Mouse (Mus musculus): Measurements from ENCODE around the gene Zfp609. TPM values are rescaled to one million over a fixed set of nuclear protein-coding genes. Genes with fewer than 3 reads are reported as not detected.

Zfp609 gene
- polyA plus RNA-seq, 1 experiment from 2014 or later, result 8.6 TPM

DNA sequence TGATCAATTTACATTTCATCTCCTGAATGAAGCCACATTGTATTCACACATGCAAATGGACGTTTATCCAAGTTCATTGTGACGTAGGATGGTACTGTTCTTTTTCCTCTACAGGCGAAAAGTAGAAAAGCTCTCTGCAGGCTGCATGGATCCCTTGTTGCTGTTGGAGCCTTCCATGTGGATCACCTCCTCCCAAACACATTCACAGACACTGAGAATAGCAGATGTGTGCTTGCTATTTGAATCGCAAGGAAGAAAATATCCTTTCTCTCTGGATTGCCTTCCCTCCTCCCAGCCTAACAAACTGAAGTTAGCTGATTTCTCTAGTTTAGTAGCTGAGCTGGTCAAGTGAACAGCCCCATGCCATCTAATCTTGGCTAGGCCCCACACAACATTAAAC lies 2.9 kb upstream of the Zfp609 start:
- no peak for ATAC-seq (ENCODE audit: low read depth)
- no peaks in the 10 kb centered on the region for H3K27me3 ChIP-seq
- 59% methylated on average over 4 of the region's 4 CpGs for WGBS
- H3K9ac ChIP-seq, result no peak overlapping the region
- no peak overlapping the region for H3K27ac ChIP-seq (replicated peaks)
- H3K36me3 ChIP-seq, result no peaks in the 10 kb centered on the region
- no peak overlapping the region for H3K4me3 ChIP-seq
- no peaks in the 10 kb centered on the region for H3K9me3 ChIP-seq
- H3K4me1 ChIP-seq (replicated peaks), result peaks cover 33% of the 10 kb centered on the region
- H3K4me2 ChIP-seq, result no peak overlapping the region

DNA sequence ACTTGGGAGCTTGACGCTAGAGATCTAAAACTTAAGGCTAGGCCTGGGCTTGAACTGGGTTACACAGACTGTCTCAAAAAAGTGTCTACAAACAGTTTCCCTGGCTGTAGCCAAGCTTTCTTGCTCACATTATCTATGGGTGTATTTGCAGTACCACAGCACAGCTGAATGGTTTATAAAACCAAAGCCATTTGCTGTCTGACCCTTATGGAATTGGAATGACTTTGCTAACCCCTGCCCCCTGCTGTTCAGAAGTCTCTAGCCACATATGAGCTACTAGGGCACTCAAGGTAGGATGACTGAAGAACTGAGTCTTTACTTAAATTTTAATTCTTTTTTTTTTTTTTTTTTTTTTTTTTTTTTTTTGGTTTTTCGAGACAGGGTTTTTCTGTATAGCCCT lies 2.0 kb upstream of the Zfp609 start:
- no peak overlapping the region for H3K4me2 ChIP-seq
- peaks cover 37% of the 10 kb centered on the region for H3K4me1 ChIP-seq (replicated peaks)
- no peaks in the 10 kb centered on the region for H3K27me3 ChIP-seq
- no peak for ATAC-seq (ENCODE audit: low read depth)
- no peak overlapping the region for H3K4me3 ChIP-seq
- H3K36me3 ChIP-seq, result no peaks in the 10 kb centered on the region
- no peak overlapping the region for H3K9ac ChIP-seq
- H3K27ac ChIP-seq (replicated peaks), result no peak overlapping the region
- 54% methylated on average over 2 of the region's 2 CpGs for WGBS
- no peaks in the 10 kb centered on the region for H3K9me3 ChIP-seq

DNA sequence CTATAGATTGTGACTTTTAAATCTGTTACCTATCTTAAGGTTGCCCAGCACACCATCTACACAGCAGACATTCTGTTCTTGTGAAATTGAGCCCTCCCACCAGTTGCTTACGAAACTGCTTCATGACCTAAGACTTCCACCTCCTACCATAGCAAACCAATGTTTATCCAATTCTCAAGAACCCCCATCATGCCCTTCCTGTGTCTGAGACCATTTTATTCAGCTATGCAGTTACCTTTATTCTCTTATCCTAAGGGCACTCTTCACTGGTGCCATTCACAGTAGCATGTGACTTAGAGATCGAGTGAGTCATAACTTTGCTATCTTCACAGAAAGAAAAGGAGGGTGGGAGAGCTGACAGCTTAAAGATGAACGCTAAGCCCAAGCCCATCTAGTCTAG lies 1.1 kb upstream of the Zfp609 start:
- peaks cover 46% of the 10 kb centered on the region for H3K4me1 ChIP-seq (replicated peaks)
- H3K4me2 ChIP-seq, result peak overlapping the region; percentile 74
- H3K27me3 ChIP-seq, result no peaks in the 10 kb centered on the region
- WGBS, result 43% methylated on average over 3 of the region's 3 CpGs
- no peak for ATAC-seq (ENCODE audit: low read depth)
- peak overlapping the region; percentile 87 for H3K4me3 ChIP-seq
- H3K9me3 ChIP-seq, result no peaks in the 10 kb centered on the region
- no peaks in the 10 kb centered on the region for H3K36me3 ChIP-seq
- no peak overlapping the region for H3K27ac ChIP-seq (replicated peaks)
- H3K9ac ChIP-seq, result peak overlapping the region; percentile 99

DNA sequence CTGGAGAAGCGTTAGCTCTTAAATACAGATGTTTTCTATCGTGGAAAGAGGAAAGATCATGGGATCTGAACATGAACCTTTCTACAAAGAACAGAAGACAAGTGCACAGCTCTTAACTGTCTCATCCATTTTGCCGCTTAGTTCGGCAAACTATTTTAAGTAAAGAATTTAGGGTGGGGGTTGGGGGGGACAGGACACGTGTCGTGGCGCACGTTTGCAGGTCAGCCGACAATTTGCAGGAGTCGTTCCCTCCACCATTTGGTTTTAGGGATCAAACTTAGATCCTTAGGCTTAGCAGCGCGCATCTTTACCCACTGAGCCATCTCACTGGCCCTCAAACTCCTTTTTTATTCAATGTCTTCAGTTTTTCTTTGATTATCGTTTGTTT lies 646 bp upstream of the Zfp609 start:
- no peaks in the 10 kb centered on the region for H3K36me3 ChIP-seq
- ATAC-seq (ENCODE audit: low read depth), result no peak
- peak overlapping the region; percentile 74 for H3K4me2 ChIP-seq
- peak overlapping the region; percentile 100; the same call in 1 of the 2 replicates for H3K27ac ChIP-seq (replicated peaks)
- H3K27me3 ChIP-seq, result no peaks in the 10 kb centered on the region
- H3K4me1 ChIP-seq (replicated peaks), result peaks cover 49% of the 10 kb centered on the region
- peak overlapping the region; percentile 99 for H3K9ac ChIP-seq
- no peaks in the 10 kb centered on the region for H3K9me3 ChIP-seq
- H3K4me3 ChIP-seq, result peak overlapping the region; percentile 87
- WGBS, result 2% methylated on average over 13 of the region's 13 CpGs

DNA sequence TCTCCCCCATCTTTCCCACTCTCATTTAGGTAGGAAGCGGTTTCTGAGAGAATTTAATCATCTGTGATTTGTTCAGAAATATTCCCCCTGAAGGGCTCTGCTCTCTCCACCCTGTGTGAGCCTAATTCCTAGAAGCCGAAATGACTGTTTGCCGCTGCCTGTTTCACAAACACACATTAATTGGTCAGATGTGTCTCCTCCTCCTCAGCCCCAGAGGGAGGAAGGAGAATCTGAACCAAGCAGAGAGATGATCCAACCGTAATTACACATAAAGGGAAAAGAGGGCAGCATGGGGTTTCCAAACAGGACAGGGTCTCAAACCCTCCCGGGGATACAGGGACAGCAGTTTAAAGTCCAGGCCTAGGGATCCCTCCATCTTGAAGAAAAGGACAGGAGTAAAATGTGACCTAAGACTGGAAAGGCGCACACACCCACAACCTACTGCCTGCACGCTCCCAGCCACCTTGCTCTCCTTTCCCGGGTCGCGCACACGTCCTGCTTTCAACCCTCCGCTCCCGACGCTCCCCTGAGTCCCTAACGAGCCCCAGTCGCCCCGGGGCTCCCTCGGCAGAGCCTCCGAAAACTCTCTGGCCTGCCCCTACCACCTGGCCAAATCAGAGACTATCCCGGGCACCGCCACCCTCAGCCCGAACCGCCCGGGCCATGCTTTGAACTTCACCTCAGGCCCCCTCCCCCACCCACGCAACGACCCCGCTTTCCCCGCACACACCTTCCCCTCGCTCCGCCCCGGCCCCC lies 598 bp downstream of the Zfp609 start:
- H3K27me3 ChIP-seq, result no peaks in the 10 kb centered on the region
- H3K9ac ChIP-seq, result peak overlapping the region; percentile 99
- H3K9me3 ChIP-seq, result no peaks in the 10 kb centered on the region
- 1% methylated on average over 29 of the region's 31 CpGs for WGBS
- H3K4me1 ChIP-seq (replicated peaks), result peaks cover 58% of the 10 kb centered on the region
- peak overlapping the region; percentile 87 for H3K4me3 ChIP-seq
- ATAC-seq (ENCODE audit: low read depth), result peak; percentile 74
- no peaks in the 10 kb centered on the region for H3K36me3 ChIP-seq
- peak overlapping the region; percentile 74 for H3K4me2 ChIP-seq
- peak overlapping the region; percentile 100 for H3K27ac ChIP-seq (replicated peaks)

DNA sequence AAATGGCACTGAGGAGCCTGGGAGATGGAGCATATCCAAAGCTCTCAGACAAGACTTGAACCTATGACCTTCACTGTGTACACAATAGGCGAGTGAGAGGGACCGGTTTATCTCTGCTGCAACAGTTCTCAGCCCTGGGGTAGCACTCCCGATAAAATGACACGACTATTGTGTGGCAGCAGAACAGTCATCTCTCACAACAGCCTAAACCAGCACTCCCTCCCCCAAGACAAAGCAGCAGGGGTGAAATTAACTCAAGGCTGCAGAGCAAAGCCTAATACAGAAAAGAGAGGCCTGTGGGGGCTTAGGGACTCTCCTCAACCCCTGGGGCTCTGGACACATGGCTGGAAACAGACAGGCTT lies 1.2 kb downstream of the Zfp609 start:
- H3K4me1 ChIP-seq (replicated peaks), result peaks cover 58% of the 10 kb centered on the region
- peak overlapping the region; percentile 74 for H3K4me2 ChIP-seq

DNA sequence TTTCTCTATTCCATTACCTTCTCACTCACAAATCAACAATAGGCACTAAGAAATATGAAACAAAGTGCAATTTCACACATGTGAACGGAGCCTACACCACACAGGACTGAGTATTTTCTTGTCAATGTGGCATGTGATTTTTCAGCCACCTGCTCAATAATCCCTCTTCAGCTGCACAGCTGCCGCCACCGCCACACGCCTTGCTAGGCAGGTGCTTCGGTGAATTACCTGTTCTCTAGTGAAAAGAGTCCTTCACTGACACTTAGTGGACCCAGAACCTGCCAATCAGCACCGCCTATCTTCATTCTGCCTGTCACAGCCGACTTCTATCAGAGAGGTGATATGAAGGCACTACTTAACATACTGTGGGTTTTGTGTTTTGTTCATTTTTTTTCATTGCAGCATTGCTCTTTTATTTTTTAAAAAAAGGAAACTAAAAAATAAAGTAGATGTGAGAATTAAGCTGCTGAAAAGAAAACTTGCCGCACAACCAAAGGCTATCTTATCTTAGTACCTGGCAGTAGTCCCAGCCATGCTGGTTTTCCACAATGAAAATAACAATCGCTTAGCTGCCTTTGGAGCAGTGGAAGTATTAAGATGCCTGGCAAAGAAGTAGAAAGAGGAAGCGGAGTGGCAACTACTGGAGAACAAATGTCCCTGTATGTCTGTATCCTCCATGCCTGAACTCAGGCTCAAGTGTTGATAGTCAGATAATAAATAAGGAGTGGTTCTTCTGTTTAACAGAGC lies 3.5 kb downstream of the Zfp609 start:
- Histone ChIP-seq H3K9me3 (no peaks in the 10 kb centered on the region), H3K27me3 (no peaks in the 10 kb centered on the region), H3K36me3 (no peaks in the 10 kb centered on the region), H3K4me2 (peak overlapping the region; percentile 74), H3K27ac (replicated peaks) (peak overlapping the region; percentile 42), H3K4me1 (replicated peaks) (peaks cover 66% of the 10 kb centered on the region), H3K9ac (no peak overlapping the region), H3K4me3 (0 out of 2 replicates have a peak overlapping the region, but pooled peaks have one; percentile 3)
- ATAC-seq (ENCODE audit: low read depth), result no peak
- WGBS, result 53% methylated on average over 10 of the region's 10 CpGs

More for the DNA sequence above, 1.2 kb downstream of the Zfp609 start:
- peak overlapping the region; percentile 99 for H3K9ac ChIP-seq
- H3K27me3 ChIP-seq, result no peaks in the 10 kb centered on the region
- peak overlapping the region; percentile 100 for H3K27ac ChIP-seq (replicated peaks)
- no peaks in the 10 kb centered on the region for H3K9me3 ChIP-seq
- 0% methylated on average over 4 of the region's 4 CpGs for WGBS
- no peaks in the 10 kb centered on the region for H3K36me3 ChIP-seq
- peak overlapping the region; percentile 87 for H3K4me3 ChIP-seq
- ATAC-seq (ENCODE audit: low read depth), result peak; percentile 52

DNA sequence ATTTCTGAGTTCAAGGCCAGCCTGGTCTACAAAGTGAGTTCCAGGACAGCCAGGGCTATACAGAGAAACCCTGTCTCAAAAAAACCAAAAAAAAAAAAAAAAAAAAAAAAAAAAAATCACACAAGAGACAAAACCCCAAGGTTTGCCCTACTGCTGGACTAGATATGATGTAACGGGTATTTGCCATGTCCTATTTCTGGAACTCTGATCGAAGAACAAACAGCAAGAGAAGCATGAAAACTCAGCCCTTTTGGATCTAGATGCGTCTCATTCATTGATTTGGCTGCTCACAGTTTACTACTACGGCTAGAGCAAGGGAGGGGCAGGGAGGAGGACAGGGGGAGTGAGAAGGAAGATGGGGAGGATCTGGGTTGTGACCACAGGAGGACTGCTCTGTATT lies 5.4 kb downstream of the Zfp609 start:
- ATAC-seq (ENCODE audit: low read depth), result no peak
- Histone ChIP-seq H3K4me2 (no peak overlapping the region), H3K9me3 (no peaks in the 10 kb centered on the region), H3K27ac (replicated peaks) (no peak overlapping the region), H3K27me3 (no peaks in the 10 kb centered on the region), H3K4me1 (replicated peaks) (peaks cover 65% of the 10 kb centered on the region), H3K9ac (no peak overlapping the region), H3K36me3 (no peaks in the 10 kb centered on the region), H3K4me3 (no peak overlapping the region)
- 77% methylated on average over 4 of the region's 4 CpGs for WGBS

DNA sequence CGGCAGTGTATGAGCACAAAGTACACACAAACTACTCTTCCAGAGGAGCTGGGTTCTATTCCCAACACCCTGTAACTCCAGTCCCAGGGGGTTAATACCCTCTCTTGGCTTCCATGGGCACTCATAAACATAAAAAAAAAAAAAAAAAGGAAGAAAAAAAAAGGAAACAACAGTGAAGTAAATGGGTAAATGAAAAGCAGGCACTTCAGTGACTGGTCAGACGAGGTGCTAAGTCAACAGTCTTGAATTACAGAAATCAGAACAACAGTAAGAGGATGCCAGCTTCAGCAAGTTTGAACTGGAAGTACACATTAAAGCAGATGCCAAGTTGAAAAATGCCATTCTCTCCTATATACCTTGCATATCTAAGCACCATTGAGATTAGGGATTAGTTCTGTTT lies 7.1 kb downstream of the Zfp609 start:
- no peak for ATAC-seq (ENCODE audit: low read depth)
- Histone ChIP-seq H3K4me2 (no peak overlapping the region), H3K4me1 (replicated peaks) (peaks cover 54% of the 10 kb centered on the region), H3K9ac (no peak overlapping the region), H3K27ac (replicated peaks) (no peak overlapping the region), H3K36me3 (peaks cover 4% of the 10 kb centered on the region; the same call in 1 of the 2 replicates), H3K9me3 (no peaks in the 10 kb centered on the region), H3K27me3 (no peaks in the 10 kb centered on the region), H3K4me3 (no peak overlapping the region)
- WGBS, result 76% methylated on average over 2 of the region's 2 CpGs

DNA sequence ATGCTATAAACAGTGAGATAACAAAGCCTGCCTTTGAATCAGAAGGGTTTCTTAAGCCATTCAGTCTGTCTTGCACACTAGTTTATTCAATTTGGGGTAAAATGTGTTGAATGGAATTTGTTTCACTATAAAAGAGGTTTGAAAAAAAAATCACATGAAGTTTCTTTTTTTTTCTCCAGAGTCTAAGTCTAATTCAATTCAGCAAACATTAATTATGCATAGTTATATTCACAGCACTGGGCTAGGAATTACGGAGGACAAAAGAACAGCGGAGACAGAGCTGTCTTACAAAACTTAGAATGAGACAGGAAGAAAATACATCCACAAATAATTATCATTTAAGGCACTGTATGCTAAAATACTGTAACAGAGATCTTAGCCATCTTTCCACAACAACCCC lies 9.0 kb downstream of the Zfp609 start:
- no peaks in the 10 kb centered on the region for H3K9me3 ChIP-seq
- no peak for ATAC-seq (ENCODE audit: low read depth)
- 33% methylated on average over 2 of the region's 2 CpGs for WGBS
- H3K4me1 ChIP-seq (replicated peaks), result peaks cover 35% of the 10 kb centered on the region
- peak overlapping the region; percentile 62 for H3K27ac ChIP-seq (replicated peaks)
- H3K4me3 ChIP-seq, result no peak overlapping the region
- H3K9ac ChIP-seq, result no peak overlapping the region
- H3K36me3 ChIP-seq, result peaks cover 11% of the 10 kb centered on the region
- no peaks in the 10 kb centered on the region for H3K27me3 ChIP-seq
- H3K4me2 ChIP-seq, result no peak overlapping the region

DNA sequence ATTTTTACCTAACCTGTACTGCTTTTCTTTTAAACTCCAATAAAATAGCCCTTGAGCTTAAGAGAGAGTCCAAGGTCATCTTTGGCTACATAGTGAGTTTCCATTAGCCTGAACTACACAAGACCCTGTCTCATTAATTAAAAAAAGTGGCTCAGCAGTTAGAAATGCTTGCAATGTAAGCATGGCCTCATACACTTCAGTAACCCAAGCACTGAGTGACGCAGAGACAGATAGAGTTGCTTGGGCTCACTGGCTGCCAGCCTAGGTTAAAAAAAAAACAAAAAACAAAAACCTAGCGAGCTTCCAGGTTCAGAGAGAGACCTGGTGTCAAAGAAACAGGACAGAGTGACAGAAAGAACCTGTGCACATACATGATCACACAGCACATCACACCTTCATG lies 14.5 kb downstream of the Zfp609 start:
- Histone ChIP-seq H3K4me1 (replicated peaks) (peaks cover 14% of the 10 kb centered on the region), H3K36me3 (peaks cover 11% of the 10 kb centered on the region), H3K4me3 (no peak overlapping the region), H3K27me3 (no peaks in the 10 kb centered on the region), H3K4me2 (no peak overlapping the region), H3K9me3 (no peaks in the 10 kb centered on the region), H3K9ac (no peak overlapping the region), H3K27ac (replicated peaks) (no peak overlapping the region)
- ATAC-seq (ENCODE audit: low read depth), result no peak
- WGBS, result 80% methylated on average over 2 of the region's 2 CpGs

DNA sequence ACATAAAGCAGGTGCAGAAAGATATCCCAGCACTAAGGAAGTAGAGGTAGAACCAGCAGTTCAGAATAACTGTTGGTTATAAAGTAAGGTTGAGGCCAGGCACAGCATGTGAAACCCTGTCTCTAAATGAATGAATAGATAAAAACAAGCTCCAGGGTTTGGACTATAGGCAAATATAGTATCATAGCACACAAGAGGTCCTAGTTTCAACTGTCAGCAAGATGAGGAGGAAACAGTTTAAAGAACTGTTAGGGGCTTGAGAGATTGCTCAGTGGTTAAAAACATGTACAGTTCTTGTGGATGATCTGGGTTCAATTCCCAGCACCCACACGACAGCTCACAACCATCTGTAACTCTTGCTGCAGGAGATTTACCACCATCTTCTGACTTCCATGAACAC lies 15.6 kb downstream of the Zfp609 start:
- no peak overlapping the region for H3K4me3 ChIP-seq
- H3K27me3 ChIP-seq, result no peaks in the 10 kb centered on the region
- ATAC-seq (ENCODE audit: low read depth), result no peak
- H3K9ac ChIP-seq, result no peak overlapping the region
- H3K4me2 ChIP-seq, result no peak overlapping the region
- peaks cover 11% of the 10 kb centered on the region for H3K36me3 ChIP-seq
- 97% methylated on average over 1 of the region's 1 CpGs for WGBS
- no peaks in the 10 kb centered on the region for H3K9me3 ChIP-seq
- H3K27ac ChIP-seq (replicated peaks), result no peak overlapping the region
- H3K4me1 ChIP-seq (replicated peaks), result peaks cover 24% of the 10 kb centered on the region

All from neural tube, embryonic 13.5 days (tissue).